Mouse (Mus musculus) small intestine, adult 2 months (tissue): Measurements from ENCODE around the gene Dgkh. TPM values are rescaled to one million over a fixed set of nuclear protein-coding genes. Genes with fewer than 3 reads are reported as not detected.

Experiments
- H3K27ac ChIP-seq: fragments of 200-500 bp; 2 replicates; pipeline ENCODE4 v1.5.1; 2012; ENCODE audit warnings: low read depth, low read length, control low read depth, inconsistent platforms; ENCODE audit not compliant: insufficient read depth
- H3K27me3 ChIP-seq: fragments of 200-500 bp; 2 replicates; pipeline ENCODE4 v1.6.1; 2012; ENCODE audit warnings: mild to moderate bottlenecking, moderate library complexity, low read length, inconsistent platforms; ENCODE audit not compliant: control insufficient read depth, insufficient read depth
- H3K36me3 ChIP-seq: fragments of 200-500 bp; 2 replicates; pipeline ENCODE4 v1.6.1; 2012; ENCODE audit warnings: mild to moderate bottlenecking, low read length, control low read depth, inconsistent platforms; ENCODE audit not compliant: control insufficient read depth, insufficient read depth
- H3K4me1 ChIP-seq: fragments of 200-500 bp; 2 replicates; pipeline ENCODE4 v1.6.1; 2012; ENCODE audit warnings: low read length, inconsistent platforms, mixed read lengths; ENCODE audit not compliant: control insufficient read depth, insufficient read depth, insufficient read length
- H3K4me3 ChIP-seq: fragments of 200-500 bp; 2 replicates; pipeline ENCODE4 v1.5.1; 2012; ENCODE audit warnings: low read depth, mild to moderate bottlenecking, control low read depth, inconsistent platforms, low read length, moderate library complexity
- CTCF ChIP-seq: fragments of 200-500 bp; IDR thresholded peaks from 2 replicates; pipeline ENCODE4 v1.5.1; 2012; ENCODE audit warnings: low read depth, mild to moderate bottlenecking, control low read depth, inconsistent platforms, low read length, moderate library complexity, mixed read lengths; ENCODE audit not compliant: insufficient replicate concordance, insufficient read length; ENCODE audit errors: extremely low read depth
- POLR2A ChIP-seq: fragments of 200-500 bp; IDR thresholded peaks from 2 replicates; pipeline ENCODE4 v1.6.1; 2012; ENCODE audit warnings: low read depth, mild to moderate bottlenecking, control low read depth, inconsistent platforms, low read length, moderate library complexity
- WGBS: fragments of 180-500 bp; shearing (Covaris S2); methylation state at CpG from one replicate; pipeline ENCODE4 v1.1.7; 2018; 5-methylcytosine and 5-hydroxymethylcytosine counted together
- polyA plus RNA-seq: library from polyadenylated mRNA; depleted of rRNA; stranded (reverse); fragments of >200 nt; gene quantifications from 2 replicates; pipeline ENCODE4 v1.2.3, GENCODE M21; 2012

Dgkh gene
- polyA plus RNA-seq, 1 experiment: 0.60 TPM

GRCm38 (mm10) chr14:78584222-78584621 is 148.4 kb downstream of the Dgkh start:
- Histone ChIP-seq H3K4me3 (no peak overlapping the region), H3K36me3 (no peaks in the 10 kb centered on the region), H3K4me1 (no peaks in the 10 kb centered on the region), H3K27ac (no peak overlapping the region), H3K27me3 (no peaks in the 10 kb centered on the region)
- WGBS: 82% methylated on average over 13 of the region's 13 CpGs
- TF ChIP-seq CTCF: no peak
- no peak for TF ChIP-seq POLR2A

GRCm38 (mm10) chr14:78583168-78583567 is 149.4 kb downstream of the Dgkh start:
- no peaks in the 10 kb centered on the region for H3K4me1 ChIP-seq
- no peaks in the 10 kb centered on the region for H3K36me3 ChIP-seq
- H3K27me3 ChIP-seq: no peaks in the 10 kb centered on the region
- no peak overlapping the region for H3K27ac ChIP-seq
- H3K4me3 ChIP-seq: no peak overlapping the region
- TF ChIP-seq CTCF (no peak), POLR2A (no peak)

- Histone ChIP-seq H3K27ac (no peak overlapping the region), H3K4me3 (no peak overlapping the region), H3K36me3 (no peaks in the 10 kb centered on the region), H3K4me1 (no peaks in the 10 kb centered on the region), H3K27me3 (no peaks in the 10 kb centered on the region)
- TF ChIP-seq CTCF (no peak), POLR2A (no peak)
- WGBS: 77% methylated on average over 13 of the region's 13 CpGs
Observed at GRCm38 (mm10) chr14:78575899-78576298, 156.7 kb downstream of the Dgkh start.

- WGBS: 82% methylated on average over 5 of the region's 5 CpGs
- TF ChIP-seq POLR2A (no peak), CTCF (no peak)
- Histone ChIP-seq H3K36me3 (no peaks in the 10 kb centered on the region), H3K27me3 (no peaks in the 10 kb centered on the region), H3K4me3 (no peak overlapping the region), H3K4me1 (no peaks in the 10 kb centered on the region), H3K27ac (no peak overlapping the region)
Observed at GRCm38 (mm10) chr14:78568410-78568809, 164.2 kb downstream of the Dgkh start.

GRCm38 (mm10) chr14:78566431-78566830 is 166.1 kb downstream of the Dgkh start:
- no peak overlapping the region for H3K4me3 ChIP-seq
- H3K36me3 ChIP-seq: no peaks in the 10 kb centered on the region
- no peak overlapping the region for H3K27ac ChIP-seq
- no peak for TF ChIP-seq CTCF
- TF ChIP-seq POLR2A: no peak
- 71% methylated on average over 4 of the region's 4 CpGs for WGBS
- H3K27me3 ChIP-seq: no peaks in the 10 kb centered on the region
- no peaks in the 10 kb centered on the region for H3K4me1 ChIP-seq

GRCm38 (mm10) chr14:78564292-78564691 is 168.3 kb downstream of the Dgkh start:
- Histone ChIP-seq H3K4me3 (no peak overlapping the region), H3K27ac (no peak overlapping the region), H3K4me1 (no peaks in the 10 kb centered on the region), H3K36me3 (no peaks in the 10 kb centered on the region), H3K27me3 (no peaks in the 10 kb centered on the region)
- no peak for TF ChIP-seq CTCF
- TF ChIP-seq POLR2A: no peak
- 45% methylated on average over 2 of the region's 2 CpGs for WGBS

- H3K36me3 ChIP-seq: no peaks in the 10 kb centered on the region
- H3K27ac ChIP-seq: no peak overlapping the region
- no peak for TF ChIP-seq POLR2A
- no peak for TF ChIP-seq CTCF
- no peak overlapping the region for H3K4me3 ChIP-seq
- H3K27me3 ChIP-seq: no peaks in the 10 kb centered on the region
- WGBS: 83% methylated on average over 7 of the region's 7 CpGs
- H3K4me1 ChIP-seq: no peaks in the 10 kb centered on the region
Observed at GRCm38 (mm10) chr14:78563211-78563610, 169.4 kb downstream of the Dgkh start.

- no peaks in the 10 kb centered on the region for H3K36me3 ChIP-seq
- TF ChIP-seq CTCF: no peak
- TF ChIP-seq POLR2A: no peak
- 69% methylated on average over 4 of the region's 4 CpGs for WGBS
- no peak overlapping the region for H3K4me3 ChIP-seq
- no peaks in the 10 kb centered on the region for H3K4me1 ChIP-seq
- no peak overlapping the region for H3K27ac ChIP-seq
- no peaks in the 10 kb centered on the region for H3K27me3 ChIP-seq
Observed at GRCm38 (mm10) chr14:78562121-78562520, 170.5 kb downstream of the Dgkh start.
